Mouse (Mus musculus): ENCODE measurements around the gene Tlr7. TPM values are rescaled to one million over a fixed set of nuclear protein-coding genes. Genes with fewer than 3 reads are reported as not detected.

Tlr7 gene
- total and polyA plus RNA-seq, 3 experiments: 10.2 to 34.2 (median 27.9) TPM

DNA sequence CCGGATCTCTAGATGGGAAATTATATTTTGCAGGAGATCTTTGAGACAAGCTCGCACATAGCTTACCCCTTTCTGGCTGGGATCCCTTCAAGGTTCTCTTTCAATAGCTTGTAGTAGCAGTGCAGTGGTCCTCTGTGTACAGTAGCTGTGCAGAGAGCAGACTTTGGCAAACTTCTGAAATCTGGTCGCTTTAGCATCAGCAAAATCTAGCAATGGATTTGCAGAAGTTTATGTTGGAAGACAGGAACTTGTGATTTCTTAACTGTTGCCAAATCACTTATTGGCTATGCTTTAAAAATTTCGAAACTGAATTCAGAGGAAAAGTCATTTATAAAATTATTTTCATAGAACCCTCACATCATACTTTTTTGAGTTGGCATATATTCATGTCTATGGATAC is 66.3 kb downstream of the Tlr7 start, which contains the start of gene Tlr8:
TSS of gene Tlr8 (minus strand) at position 244 of the 400 bp plus-strand sequence.
- H3K9me3 ChIP-seq (replicated peaks; ENCODE audit: low read length): no peaks in the 10 kb centered on the region
- no peak within 1 kb of the TSS for H3K27ac ChIP-seq (ENCODE audit: insufficient read depth, low read depth)
- no peaks in the 10 kb centered on the region for H3K27me3 ChIP-seq (replicated peaks)
- no peak within 1 kb of the TSS for H3K9ac ChIP-seq (ENCODE audit: insufficient read depth, low read depth)
- no peaks in the 10 kb centered on the region for H3K36me3 ChIP-seq (replicated peaks in 1 of 2; ENCODE audit: control insufficient read depth in 1 of 2, insufficient read depth in 1 of 2, low read length in 1 of 2)
- no peak within 1 kb of the TSS for H3K4me3 ChIP-seq (replicated peaks in 1 of 3; ENCODE audit: low read depth in 2 of 3, low read length in 2 of 3, poor library complexity in 1 of 3)
- H3K4me1 ChIP-seq (ENCODE audit: control insufficient read depth in 1 of 2, insufficient read depth in 2 of 2): no peaks in the 10 kb centered on the region
- dilution Hi-C loops (cut with MboI; ENCODE audit: extremely low pct_ligation_motif_present, extremely low pct_unique_long_range_greater_than_20kb, low sequenced_read_pairs): no loop called here
- in situ Hi-C loops (cut with MboI; ENCODE audit: low pct_ligation_motif_present, low pct_unique_long_range_greater_than_20kb, low sequenced_read_pairs): no loop called here
- no peak for DNase-seq (ENCODE audit: extremely low read depth)
- no peak within 1 kb of the TSS for H3K4me2 ChIP-seq (ENCODE audit: insufficient read depth, low read depth, poor library complexity, severe bottlenecking)
- no peak for TF ChIP-seq MYC (IDR thresholded peaks at IDR 0.05; ENCODE audit: low read depth, low read length)
- no peaks in the 10 kb centered on the region for H3K79me2 ChIP-seq (replicated peaks; ENCODE audit: control insufficient read depth, extremely low read depth, insufficient read depth, poor library complexity, severe bottlenecking)

DNA sequence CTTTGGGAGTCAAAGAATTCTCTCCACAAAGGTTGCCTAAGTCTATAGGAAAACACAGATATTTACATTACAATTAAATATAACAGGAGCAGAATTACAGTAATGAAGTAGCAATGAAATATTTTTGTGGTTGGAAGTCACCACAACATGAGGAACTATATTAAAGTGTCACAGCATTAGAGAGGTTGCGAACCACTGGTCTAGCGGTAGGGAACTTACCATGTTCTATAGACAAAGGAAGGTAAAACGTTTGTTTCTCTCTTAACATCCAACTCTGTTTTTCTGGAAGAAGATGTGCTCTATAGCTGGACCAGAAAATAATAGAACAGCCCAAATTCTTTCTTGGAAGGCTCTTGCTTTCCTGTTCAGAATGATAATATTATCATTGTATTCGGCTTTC is 66.8 kb downstream of the Tlr7 start:
- Histone ChIP-seq H3K9ac (ENCODE audit: insufficient read depth, low read depth) (no peak overlapping the region), H3K4me2 (ENCODE audit: insufficient read depth, low read depth, poor library complexity, severe bottlenecking) (no peak overlapping the region), H3K27me3 (replicated peaks) (no peaks in the 10 kb centered on the region), H3K4me3 (replicated peaks in 1 of 3; ENCODE audit: low read depth in 2 of 3, low read length in 2 of 3, poor library complexity in 1 of 3) (no peak overlapping the region), H3K4me1 (ENCODE audit: control insufficient read depth in 1 of 2, insufficient read depth in 2 of 2) (no peaks in the 10 kb centered on the region), H3K79me2 (replicated peaks; ENCODE audit: control insufficient read depth, extremely low read depth, insufficient read depth, poor library complexity, severe bottlenecking) (no peaks in the 10 kb centered on the region), H3K9me3 (replicated peaks; ENCODE audit: low read length) (no peaks in the 10 kb centered on the region), H3K27ac (ENCODE audit: insufficient read depth, low read depth) (no peak overlapping the region), H3K36me3 (replicated peaks in 1 of 2; ENCODE audit: control insufficient read depth in 1 of 2, insufficient read depth in 1 of 2, low read length in 1 of 2) (no peaks in the 10 kb centered on the region)
- TF ChIP-seq CHD2 (IDR thresholded peaks at IDR 0.05; ENCODE audit: low read length): no peak
- no peak for TF ChIP-seq SIN3A (IDR thresholded peaks at IDR 0.05; ENCODE audit: low read length)
- TF ChIP-seq HCFC1 (IDR thresholded peaks at IDR 0.05; ENCODE audit: low read depth, low read length): no peak
- no peak for TF ChIP-seq MAX (IDR thresholded peaks at IDR 0.05; ENCODE audit: low read length)
- TF ChIP-seq JUND (conservative IDR thresholded peaks at IDR 0.05; ENCODE audit: low read depth, low read length): no peak
- TF ChIP-seq ETS1 (conservative IDR thresholded peaks at IDR 0.05; ENCODE audit: low read depth, low read length): no peak
- DNase-seq (ENCODE audit: extremely low read depth): no peak
- in situ Hi-C loops (cut with MboI; ENCODE audit: low pct_ligation_motif_present, low pct_unique_long_range_greater_than_20kb, low sequenced_read_pairs) (no loop called here), dilution Hi-C loops (cut with MboI; ENCODE audit: extremely low pct_ligation_motif_present, extremely low pct_unique_long_range_greater_than_20kb, low sequenced_read_pairs) (no loop called here)

Other genes with a start within 250 kb of the Tlr7 start
- gene Tmsb4x, start 121.2 kb downstream of the Tlr7 start, total RNA-seq (2012; rRNA removed): 2,307 and 2,940 TPM in 2 replicates
- 6,726 and 7,895 TPM in 2 replicates for gene Tmsb4x, start 121.2 kb downstream of the Tlr7 start, total RNA-seq (2014; rRNA removed)
- gene Tmsb4x, start 121.2 kb downstream of the Tlr7 start, polyA plus RNA-seq (2012; ENCODE audit: insufficient read length, low read depth): 1,685 and 1,828 TPM in 2 replicates
- gene Tlr8, start 66.2 kb downstream of the Tlr7 start, total RNA-seq (2012; rRNA removed): not detected in 2 replicates
- gene Tlr8, start 66.2 kb downstream of the Tlr7 start, total RNA-seq (2014; rRNA removed): not detected in 2 replicates
- not detected in 2 replicates for gene Tlr8, start 66.2 kb downstream of the Tlr7 start, polyA plus RNA-seq (2012; ENCODE audit: insufficient read length, low read depth)
- 43.9 and 44.5 TPM in 2 replicates for gene Prps2, start 52.2 kb upstream of the Tlr7 start, total RNA-seq (2012; rRNA removed)
- 73.1 and 74.8 TPM in 2 replicates for gene Prps2, start 52.2 kb upstream of the Tlr7 start, total RNA-seq (2014; rRNA removed)
- 74.3 and 77.5 TPM in 2 replicates for gene Prps2, start 52.2 kb upstream of the Tlr7 start, polyA plus RNA-seq (2012; ENCODE audit: insufficient read length, low read depth)